Mouse (Mus musculus) thymus, adult 2 months (tissue): ENCODE data around the gene Ucn3. TPM values are rescaled to one million over a fixed set of nuclear protein-coding genes. Genes with fewer than 3 reads are reported as not detected.

Experiments used
- DNase-seq: peaks from one replicate; pipeline ENCODE4 v3.0.0; 2021
- H3K27ac ChIP-seq: fragments of 200-500 bp; 2 replicates; pipeline ENCODE4 v1.5.1; 2012; ENCODE audit warnings: low read length, control low read depth; ENCODE audit not compliant: control insufficient read depth, insufficient read depth
- H3K27me3 ChIP-seq: fragments of 200-500 bp; 2 replicates; pipeline ENCODE4 v1.6.1; 2012; ENCODE audit warnings: mild to moderate bottlenecking, low read length, moderate library complexity, mixed read lengths; ENCODE audit not compliant: control insufficient read depth, insufficient read depth
- H3K36me3 ChIP-seq: fragments of 200-500 bp; 2 replicates; pipeline ENCODE4 v1.6.1; 2012; ENCODE audit warnings: mild to moderate bottlenecking, low read length, moderate library complexity; ENCODE audit not compliant: control insufficient read depth, insufficient read depth
- H3K4me1 ChIP-seq: fragments of 200-500 bp; replicated peaks from 2 replicates; pipeline ENCODE4 v1.6.1; 2012; ENCODE audit warnings: low read length; ENCODE audit not compliant: control insufficient read depth, insufficient read depth
- H3K4me3 ChIP-seq: fragments of 200-500 bp; 2 replicates; pipeline ENCODE4 v1.5.1; 2012; ENCODE audit warnings: mild to moderate bottlenecking, low read length, control low read depth, moderate library complexity; ENCODE audit not compliant: control insufficient read depth, insufficient read depth
- CTCF ChIP-seq: fragments of 200-500 bp; IDR thresholded peaks from 2 replicates; pipeline ENCODE4 v1.5.1; 2012; ENCODE audit warnings: mild to moderate bottlenecking, control low read depth, low read length, moderate library complexity, borderline replicate concordance; ENCODE audit not compliant: control insufficient read depth, poor library complexity, insufficient read depth; ENCODE audit errors: extremely low read depth
- POLR2A ChIP-seq: fragments of 200-500 bp; IDR thresholded peaks from 2 replicates; pipeline ENCODE4 v1.6.1; 2012; ENCODE audit warnings: mild to moderate bottlenecking, low read length, control low read depth, moderate library complexity; ENCODE audit not compliant: control insufficient read depth, poor library complexity, insufficient read depth; ENCODE audit errors: extremely low read depth
- WGBS: fragments of 180-500 bp; shearing (Covaris S2); methylation state at CpG from one replicate; pipeline ENCODE4 v1.1.7; 2018; 5-methylcytosine and 5-hydroxymethylcytosine counted together
- polyA plus RNA-seq: library from polyadenylated mRNA; depleted of rRNA; stranded (reverse); fragments of >200 nt; gene quantifications from 2 replicates; pipeline ENCODE4 v1.2.3, GENCODE M21; 2012; rRNA removed

Ucn3 gene
- polyA plus RNA-seq, 1 experiment: 0.15 TPM

GRCm38 (mm10) chr13:3893126-3893734 lies 51.9 kb downstream of the Ucn3 start:
- DNase-seq: peak; percentile 95
- no peak overlapping the region for H3K27ac ChIP-seq
- no peaks in the 10 kb centered on the region for H3K27me3 ChIP-seq
- WGBS: under 1% methylated on average over 35 of the region's 35 CpGs
- peaks cover under 1% of the 10 kb centered on the region; the same call in 1 of the 2 replicates for H3K36me3 ChIP-seq
- TF ChIP-seq POLR2A (peak; percentile 92), CTCF (peak; percentile 59; the same call in 1 of the 2 replicates)
- no peaks in the 10 kb centered on the region for H3K4me1 ChIP-seq
- H3K4me3 ChIP-seq: peak overlapping the region; percentile 54

GRCm38 (mm10) chr13:3892601-3893000 lies 52.5 kb downstream of the Ucn3 start:
- H3K27ac ChIP-seq: no peak overlapping the region
- no peak overlapping the region; the same call in 1 of the 2 replicates for H3K4me3 ChIP-seq
- DNase-seq: no peak
- WGBS: 7% methylated on average over 7 of the region's 7 CpGs
- TF ChIP-seq CTCF (no peak), POLR2A (no peak)
- H3K36me3 ChIP-seq: peaks cover 7% of the 10 kb centered on the region; the same call in 1 of the 2 replicates
- H3K4me1 ChIP-seq: no peaks in the 10 kb centered on the region
- H3K27me3 ChIP-seq: no peaks in the 10 kb centered on the region

- 88% methylated on average over 8 of the region's 8 CpGs for WGBS
- Histone ChIP-seq H3K4me3 (no peak overlapping the region), H3K36me3 (peaks cover 15% of the 10 kb centered on the region), H3K4me1 (no peaks in the 10 kb centered on the region), H3K27ac (no peak overlapping the region), H3K27me3 (no peaks in the 10 kb centered on the region)
- DNase-seq: no peak
- TF ChIP-seq CTCF (no peak), POLR2A (no peak)
These were observed 53.6 kb downstream of the Ucn3 start for GRCm38 (mm10) chr13:3891479-3892087.

Other genes with a start within 250 kb of the Ucn3 start
- 3.5 and 4.9 TPM in 2 replicates for gene Calml3, start 141.0 kb downstream of the Ucn3 start, polyA plus RNA-seq
- gene Calm4, start 107.6 kb downstream of the Ucn3 start, polyA plus RNA-seq: 0.68 and 1.5 TPM in 2 replicates
- gene Calm5, start 91.2 kb downstream of the Ucn3 start, polyA plus RNA-seq: not detected in 2 replicates
- gene Net1, start 27.1 kb downstream of the Ucn3 start, polyA plus RNA-seq: 24.4 and 29.0 TPM in 2 replicates
- not detected in 2 replicates for gene Tubal3, start 27.1 kb downstream of the Ucn3 start, polyA plus RNA-seq
- 0.15 and 0.19 TPM in 2 replicates for gene Akr1c14, start 103.7 kb upstream of the Ucn3 start, polyA plus RNA-seq
- gene Akr1c18, start 205.3 kb upstream of the Ucn3 start, polyA plus RNA-seq: 0.44 and 0.64 TPM in 2 replicates
- 3.7 and 6.0 TPM in 2 replicates for gene Akr1c13, start 245.8 kb upstream of the Ucn3 start, polyA plus RNA-seq